Mouse (Mus musculus) liver, adult 2 months (tissue): ENCODE measurements around the gene Ccdc57. TPM values are rescaled to one million over a fixed set of nuclear protein-coding genes. Genes with fewer than 3 reads are reported as not detected.

Source experiments
- DNase-seq: peaks from one replicate; pipeline ENCODE4 v3.0.0-alpha.2; 2011; ENCODE audit warnings: low read depth, low spot score; ENCODE audit errors: extremely low read depth
- H3K27ac ChIP-seq: fragments of 200-500 bp; replicated peaks from 2 replicates; pipeline ENCODE4 v1.5.1; 2012; ENCODE audit warnings: low read depth, mild to moderate bottlenecking, control low read depth, inconsistent platforms, low read length; ENCODE audit not compliant: insufficient read depth
- H3K27me3 ChIP-seq: fragments of 200-500 bp; 2 replicates; pipeline ENCODE4 v1.6.1; 2012; ENCODE audit warnings: mild to moderate bottlenecking, moderate library complexity, low read length, inconsistent platforms; ENCODE audit not compliant: control insufficient read depth, insufficient read depth
- H3K36me3 ChIP-seq: fragments of 200-500 bp; 2 replicates; pipeline ENCODE4 v1.6.1; 2012; ENCODE audit warnings: low read length, inconsistent platforms; ENCODE audit not compliant: control insufficient read depth, insufficient read depth
- H3K4me1 ChIP-seq: fragments of 200-500 bp; 2 replicates; pipeline ENCODE4 v1.6.1; 2011; ENCODE audit warnings: low read length; ENCODE audit not compliant: control insufficient read depth, insufficient read depth
- H3K4me3 ChIP-seq: fragments of 200-500 bp; 2 replicates; pipeline ENCODE4 v1.5.1; 2011; ENCODE audit warnings: low read depth, mild to moderate bottlenecking, control low read depth, low read length, moderate library complexity; ENCODE audit not compliant: insufficient read depth
- H3K79me2 ChIP-seq: fragments of 200-500 bp; 2 replicates; pipeline ENCODE4 v1.6.1; 2012; ENCODE audit warnings: inconsistent platforms, mild to moderate bottlenecking, low read length, moderate library complexity; ENCODE audit not compliant: control insufficient read depth, insufficient read depth
- H3K9ac ChIP-seq: fragments of 200-500 bp; 2 replicates; pipeline ENCODE4 v1.6.1; 2012; ENCODE audit warnings: low read depth, mild to moderate bottlenecking, control low read depth, inconsistent platforms, low read length
- CTCF ChIP-seq: fragments of 200-500 bp; IDR thresholded peaks from 2 replicates; pipeline ENCODE4 v1.5.1; 2011; ENCODE audit warnings: low read depth, low read length, control low read depth
- POLR2A ChIP-seq: fragments of 200-500 bp; IDR thresholded peaks from 2 replicates; pipeline ENCODE4 v1.6.1; 2011; ENCODE audit warnings: low read length, control low read depth; ENCODE audit not compliant: insufficient read depth; ENCODE audit errors: extremely low read depth
- WGBS: fragments of 180-500 bp; shearing (Covaris S2); methylation state at CpG from one replicate; pipeline ENCODE4 v1.1.7; 2018; 5-methylcytosine and 5-hydroxymethylcytosine counted together
- polyA plus RNA-seq: library from polyadenylated mRNA; depleted of rRNA; stranded (reverse); fragments of >200 nt; gene quantifications from 2 replicates; pipeline ENCODE4 v1.2.3, GENCODE M21; 2012
- total RNA-seq: library from RNA; depleted of rRNA; stranded (reverse); fragments of >200 nt; gene quantifications from 2 replicates; pipeline ENCODE4 v1.2.3, GENCODE M21; 2014

The Ccdc57 gene
- total and polyA plus RNA-seq, 2 experiments = 1.1 to 2.3 TPM

- H3K27me3 ChIP-seq = no peaks in the 10 kb centered on the region
- WGBS = 25% methylated on average over 4 of the region's 4 CpGs
- peaks cover 41% of the 10 kb centered on the region for H3K4me1 ChIP-seq
- peak overlapping the region; percentile 96 for H3K4me3 ChIP-seq
- H3K79me2 ChIP-seq = peaks cover 19% of the 10 kb centered on the region
- peak overlapping the region; percentile 81 for H3K27ac ChIP-seq
- DNase-seq = no peak
- TF ChIP-seq POLR2A (0 out of 2 replicates have a peak, but pooled peaks have one; percentile 2), CTCF (no peak)
- peak overlapping the region; percentile 94 for H3K9ac ChIP-seq
- peaks cover 23% of the 10 kb centered on the region for H3K36me3 ChIP-seq
Measured at GRCm38 (mm10) chr11:120822321-120822720, 110.4 kb downstream of the Ccdc57 start.

- peak; percentile 66 for DNase-seq
- H3K36me3 ChIP-seq = peaks cover 31% of the 10 kb centered on the region
- H3K9ac ChIP-seq = peak overlapping the region; percentile 94
- TF ChIP-seq POLR2A = no peak
- no peak for TF ChIP-seq CTCF
- 45% methylated on average over 14 of the region's 14 CpGs for WGBS
- peak overlapping the region; percentile 96 for H3K4me3 ChIP-seq
- H3K27ac ChIP-seq = peak overlapping the region; percentile 81
- peaks cover 41% of the 10 kb centered on the region for H3K4me1 ChIP-seq
- peaks cover 19% of the 10 kb centered on the region for H3K79me2 ChIP-seq
- H3K27me3 ChIP-seq = no peaks in the 10 kb centered on the region
Measured at GRCm38 (mm10) chr11:120821076-120821922, 111.4 kb downstream of the Ccdc57 start.

DNA sequence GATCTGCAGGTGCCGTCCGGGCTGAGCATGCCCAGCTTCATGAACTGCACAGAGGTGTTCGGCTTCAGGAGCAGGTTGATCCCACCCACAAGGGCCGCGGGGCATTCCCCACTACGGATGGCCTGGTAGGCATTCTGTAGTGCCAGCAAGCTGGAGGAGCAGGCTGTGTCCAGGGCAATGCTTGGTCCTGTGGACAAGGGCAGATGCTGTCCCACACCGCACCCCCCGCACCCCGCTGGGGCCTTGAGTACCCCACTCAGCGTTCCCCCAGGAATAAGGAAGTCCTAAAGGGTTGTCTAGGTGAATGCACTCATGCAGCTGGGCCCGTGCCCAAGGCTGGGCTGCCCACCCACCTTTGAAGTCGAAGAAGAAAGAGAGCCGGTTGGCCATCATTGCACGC lies 112.1 kb downstream of the Ccdc57 start:
- 88% methylated on average over 14 of the region's 14 CpGs for WGBS
- no peak for DNase-seq
- H3K79me2 ChIP-seq = peaks cover 19% of the 10 kb centered on the region
- H3K9ac ChIP-seq = peak overlapping the region; percentile 94; the same call in 1 of the 2 replicates
- H3K4me3 ChIP-seq = peak overlapping the region; percentile 96; the same call in 1 of the 2 replicates
- H3K36me3 ChIP-seq = peaks cover 38% of the 10 kb centered on the region
- no peak overlapping the region; the same call in 1 of the 2 replicates for H3K27ac ChIP-seq
- TF ChIP-seq CTCF (no peak), POLR2A (no peak)
- no peaks in the 10 kb centered on the region for H3K27me3 ChIP-seq
- H3K4me1 ChIP-seq = peaks cover 37% of the 10 kb centered on the region

DNA sequence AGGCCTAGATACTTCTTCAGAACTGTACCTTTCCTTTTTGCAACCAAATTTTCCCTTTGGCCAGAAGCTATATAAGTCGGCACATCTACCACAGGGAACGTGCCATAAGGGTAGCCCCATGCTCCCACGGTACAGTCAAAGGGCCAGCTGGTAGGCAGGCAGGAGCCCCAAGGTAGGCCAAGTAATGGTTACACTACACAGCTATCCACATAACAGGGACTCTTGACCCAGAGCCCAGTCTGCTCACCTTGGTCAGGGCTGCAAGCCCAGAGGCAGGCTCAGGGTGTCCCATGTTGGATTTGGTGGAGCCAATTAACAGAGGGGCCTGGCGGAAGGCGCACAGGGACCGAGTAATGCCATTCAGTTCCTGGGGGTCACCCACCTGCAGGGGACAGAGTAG lies 113.1 kb downstream of the Ccdc57 start:
- no peaks in the 10 kb centered on the region for H3K27me3 ChIP-seq
- peak; percentile 60 for DNase-seq
- H3K36me3 ChIP-seq = peaks cover 48% of the 10 kb centered on the region
- H3K79me2 ChIP-seq = peaks cover 19% of the 10 kb centered on the region
- no peak overlapping the region for H3K4me3 ChIP-seq
- no peak overlapping the region for H3K9ac ChIP-seq
- TF ChIP-seq POLR2A (no peak), CTCF (no peak)
- peak overlapping the region; percentile 3 for H3K27ac ChIP-seq
- H3K4me1 ChIP-seq = peaks cover 31% of the 10 kb centered on the region
- 83% methylated on average over 6 of the region's 6 CpGs for WGBS

GRCm38 (mm10) chr11:120818251-120818650 lies 114.4 kb downstream of the Ccdc57 start:
- Histone ChIP-seq H3K79me2 (peaks cover 14% of the 10 kb centered on the region), H3K4me3 (no peak overlapping the region), H3K4me1 (peaks cover 31% of the 10 kb centered on the region), H3K27ac (no peak overlapping the region), H3K27me3 (no peaks in the 10 kb centered on the region), H3K9ac (no peak overlapping the region), H3K36me3 (peaks cover 57% of the 10 kb centered on the region)
- TF ChIP-seq CTCF (no peak), POLR2A (no peak)
- DNase-seq = no peak
- 91% methylated on average over 13 of the region's 13 CpGs for WGBS

DNA sequence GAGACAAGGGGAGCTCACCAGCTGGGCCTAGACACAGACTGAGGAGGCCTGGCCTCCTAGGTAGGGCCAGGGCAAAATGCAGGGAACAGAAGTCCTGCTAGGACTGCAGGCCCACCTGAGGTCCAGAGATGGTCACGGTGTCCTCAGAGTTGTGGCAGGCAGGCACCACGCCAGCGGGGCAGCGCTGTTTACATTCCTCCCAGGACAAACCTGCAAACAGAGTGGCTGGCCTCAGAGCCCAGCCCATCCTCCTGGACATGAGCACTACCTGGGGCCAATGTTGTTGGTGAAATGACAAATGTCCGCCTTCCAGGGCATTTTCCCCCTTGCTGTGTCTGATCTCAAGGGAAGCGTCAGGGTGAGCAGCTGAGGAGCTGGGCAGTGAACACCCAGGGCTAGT lies 115.3 kb downstream of the Ccdc57 start:
- 27% methylated on average over 6 of the region's 6 CpGs for WGBS
- H3K79me2 ChIP-seq = peaks cover 5% of the 10 kb centered on the region
- no peak overlapping the region for H3K4me3 ChIP-seq
- H3K27me3 ChIP-seq = no peaks in the 10 kb centered on the region
- peak; percentile 66 for DNase-seq
- H3K36me3 ChIP-seq = peaks cover 63% of the 10 kb centered on the region
- peaks cover 25% of the 10 kb centered on the region for H3K4me1 ChIP-seq
- H3K9ac ChIP-seq = no peak overlapping the region
- no peak for TF ChIP-seq CTCF
- TF ChIP-seq POLR2A = no peak
- peak overlapping the region; percentile 21; the same call in 1 of the 2 replicates for H3K27ac ChIP-seq
